Mouse (Mus musculus) induced T-regulatory cell, adult 2 months (primary cell): ENCODE measurements around the gene Rabggta.

Source experiments
- DNase-seq: peaks from one replicate; pipeline ENCODE4 v3.0.0-alpha.2; 2012; ENCODE audit warnings: low read depth

Rabggta gene

GRCm38 (mm10) chr14:55697226-55697625, 24.8 kb downstream of the Rabggta start:
- no peak for DNase-seq

GRCm38 (mm10) chr14:55689433-55689832, 32.6 kb downstream of the Rabggta start:
- DNase-seq, result no peak

GRCm38 (mm10) chr14:55682118-55682493, 40.0 kb downstream of the Rabggta start:
- DNase-seq, result no peak

- peak; percentile 99 for DNase-seq
These were observed 40.6 kb downstream of the Rabggta start, which contains the start of gene Tinf2 for GRCm38 (mm10) chr14:55681160-55682117. Tinf2 (minus strand) TSS chr14:55681820.

GRCm38 (mm10) chr14:55677615-55678014, 44.4 kb downstream of the Rabggta start:
- no peak for DNase-seq

GRCm38 (mm10) chr14:55672741-55673060, 49.4 kb downstream of the Rabggta start:
- DNase-seq, result no peak

- DNase-seq, result peak; percentile 97
These were observed 50.0 kb downstream of the Rabggta start, which contains the start of the genes Gmpr2 and Nedd8 for GRCm38 (mm10) chr14:55671833-55672740. Gmpr2 (plus strand) TSS chr14:55671941. Nedd8 (minus strand) TSS chr14:55672124.

- no peak for DNase-seq
These were observed 50.6 kb downstream of the Rabggta start for GRCm38 (mm10) chr14:55671486-55671832.
